Comparison of ENCODE assay signal across 8 mouse cellular contexts in the genomic region with DNA sequence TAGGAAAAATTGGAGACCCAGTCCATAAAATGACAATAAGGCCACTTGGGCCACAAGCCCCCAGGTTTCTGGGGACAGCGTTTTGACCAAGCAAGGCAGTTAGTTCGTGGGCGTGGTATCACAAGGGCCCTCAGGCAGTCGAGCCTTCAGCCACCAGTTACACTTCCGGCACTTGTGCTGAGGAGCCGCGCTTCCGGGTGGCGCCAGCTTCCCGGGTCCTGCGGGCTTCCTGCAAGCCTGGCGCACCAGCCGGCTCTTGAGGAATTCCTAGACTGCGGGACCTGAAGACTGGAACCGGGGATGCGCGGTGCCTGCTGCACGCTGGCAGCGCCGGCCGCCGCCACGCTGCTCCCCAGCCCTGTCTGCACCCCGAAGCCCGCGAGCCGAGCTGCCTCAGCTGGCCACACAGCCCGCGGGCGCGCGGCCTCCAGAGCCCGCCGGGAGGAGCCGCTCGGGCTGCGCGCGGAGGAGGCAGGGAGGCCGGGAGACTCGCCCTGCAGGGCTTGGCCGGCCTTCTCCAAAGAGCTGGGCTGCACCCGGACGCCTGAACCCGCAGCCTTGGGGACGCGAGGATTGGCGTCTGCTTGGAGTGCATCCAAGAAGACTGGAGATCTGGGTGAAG. TPM values are rescaled to one million over a fixed set of nuclear protein-coding genes. Genes with fewer than 3 reads are reported as not detected.
DNase-seq lines count a peak whose midpoint lies in the region; ATAC-seq and TF ChIP-seq lines count a peak whose summit lies in the region.

No protein-coding gene starts in this region.

- H3K4me1 ChIP-seq in hindbrain, embryonic 16.5 days (ENCODE audit: control insufficient read depth, insufficient read depth, low read depth, low read length) = peaks cover 11% of the 10 kb centered on the region

- peaks cover 4% of the 10 kb centered on the region for H3K27me3 ChIP-seq in hindbrain, embryonic 16.5 days (replicated peaks; ENCODE audit: control insufficient read depth, insufficient read depth, low read length)

- peak overlapping the region; percentile 94 for H3K27ac ChIP-seq in hindbrain, embryonic 16.5 days (ENCODE audit: low read depth, low read length)
- H3K27ac ChIP-seq in left cerebral cortex, adult 2 months = peak overlapping the region; percentile 86
- peak overlapping the region; percentile 45 for H3K27ac ChIP-seq in macrophage

- intact Hi-C loops in left cerebral cortex, adult 2 months (cut with DNase I) = loop anchor here (10.0 kb wide), 1 partner anchor 202 kb away; a partner anchor contains a TSS

- peak; percentile 78 for ATAC-seq in hindbrain, embryonic 16.5 days

- peak overlapping the region; percentile 87 for H3K4me3 ChIP-seq in hindbrain, embryonic 16.5 days (ENCODE audit: low read length)
- peak overlapping the region; percentile 72 for H3K4me3 ChIP-seq in left cerebral cortex, adult 2 months
- H3K4me3 ChIP-seq in macrophage (ENCODE audit: inconsistent target) = peak overlapping the region; percentile 64

- whole genome bisulfite sequencing in hindbrain, embryonic 16.5 days = under 1% methylated on average over 47 of the region's 48 CpGs
- under 1% methylated on average over 39 of the region's 48 CpGs for WGBS in macrophage (ENCODE audit: missing documents)

- H3K9me3 ChIP-seq in hindbrain, embryonic 16.5 days (ENCODE audit: control insufficient read depth, low read length) = no peaks in the 10 kb centered on the region

- TF ChIP-seq CTCF in left cerebral cortex, adult 2 months (IDR thresholded peaks at IDR 0.05) = peak; percentile 5; the same call in 1 of the 2 replicates

- peak overlapping the region; percentile 93 for H3K9ac ChIP-seq in hindbrain, embryonic 16.5 days (ENCODE audit: low read depth, low read length)

- H3K4me2 ChIP-seq in hindbrain, embryonic 16.5 days (ENCODE audit: low read length) = peak overlapping the region; percentile 84

- peaks cover 15% of the 10 kb centered on the region for H3K79me2 ChIP-seq in macrophage (ENCODE audit: inconsistent target)

- no peaks in the 10 kb centered on the region for H3K36me3 ChIP-seq in hindbrain, embryonic 16.5 days (ENCODE audit: control insufficient read depth, insufficient read depth, low read length)
- no peaks in the 10 kb centered on the region for H3K36me3 ChIP-seq in macrophage (ENCODE audit: inconsistent target)

- DNase-seq in WW6 (ENCODE audit: low read depth, low spot score) = peak; percentile 80
- DNase-seq in cerebellum, postnatal 4 days (ENCODE audit: low spot score in 2 of 2) = peak; percentile 46 to 75
- peak; percentile 67 for DNase-seq in gastrocnemius, adult 18-20 months (ENCODE audit: low spot score)
- DNase-seq in left cerebral cortex, adult 2 months (ENCODE audit: extremely low spot score in 1 of 2, low spot score in 2 of 2) = peak; percentile 71 to 75
- DNase-seq in retina, postnatal 7 days (ENCODE audit: low read depth, low spot score) = peak; percentile 56
- DNase-seq in urinary bladder, adult 18-20 months (ENCODE audit: low spot score in 2 of 2) = peak; percentile 76 to 79

RNA-seq across cellular contexts. Expression of a gene that starts 3.8 kb away (rescaled TPM):
- 1 to 10 TPM; 7.3 to 8.7 TPM for total RNA-seq in gastrocnemius, adult 18-20 months (2021)
- polyA plus RNA-seq in hindbrain, embryonic 16.5 days (2015; fragmentation: Nextera tagmentation; extraction: Ambion mirVana) = 19.1 and 21.3 TPM in 2 replicates
- 10 to 100 TPM; 27.5 to 28.2 TPM for total RNA-seq in left cerebral cortex, adult 2 months (2021)
- total RNA-seq in macrophage (2018; cell fraction: chromatin; rRNA removed) = 10 to 100 TPM in 23 of 26 experiments, 1 to 10 TPM in 3; 5.0 to 84.9 (median 55.1) TPM
- total RNA-seq in macrophage (2018; cell fraction: cytosol; rRNA removed) = 10 to 100 TPM in 18 of 26 experiments, 1 to 10 TPM in 8; 2.3 to 16.3 (median 12.0) TPM
- 10 to 100 TPM in 21 of 26 experiments, 1 to 10 TPM in 5; 7.3 to 49.5 (median 28.8) TPM for total RNA-seq in macrophage (2018; cell fraction: nucleus; rRNA removed)
- polyA plus RNA-seq in macrophage (2018) = 5.9 to 8.3 TPM (median 7.2 TPM) in 3 replicates

RNA-seq across cellular contexts. Expression of a gene that starts 7.0 kb away (rescaled TPM):
- total RNA-seq in gastrocnemius, adult 18-20 months (2021) = not detected
- 0.48 TPM in 1 of 2 replicates, not detected in the other for polyA plus RNA-seq in hindbrain, embryonic 16.5 days (2015; fragmentation: Nextera tagmentation; extraction: Ambion mirVana)
- total RNA-seq in left cerebral cortex, adult 2 months (2021) = not detected
- not detected for total RNA-seq in macrophage (2018; cell fraction: chromatin; rRNA removed)
- not detected for total RNA-seq in macrophage (2018; cell fraction: cytosol; rRNA removed)
- not detected for total RNA-seq in macrophage (2018; cell fraction: nucleus; rRNA removed)
- polyA plus RNA-seq in macrophage (2018) = not detected in 3 replicates

Comparison
In these comparisons a context has a peak if more than half of its experiments do, and no peak if none do; other contexts are left out.
1. Peak in every context shown above with its lines: DNase-seq, ATAC-seq, H3K4me3 ChIP-seq and H3K27ac ChIP-seq.